Mouse (Mus musculus) E14TG2a.4 (cell line): ENCODE results near the gene Aicda.

Source experiments
- H3K27me3 ChIP-seq: 2 replicates; pipeline ENCODE4 v1.6.1; 2014; ENCODE audit warnings: low read length, control low read depth; ENCODE audit not compliant: insufficient read depth
- H3K36me3 ChIP-seq: 2 replicates; pipeline ENCODE4 v1.6.1; 2014; ENCODE audit warnings: low read length, control low read depth; ENCODE audit not compliant: insufficient read depth
- H3K4me1 ChIP-seq: replicated peaks from 2 replicates; pipeline ENCODE4 v1.6.1; 2014; ENCODE audit warnings: low read depth, low read length, control low read depth
- H3K4me3 ChIP-seq: replicated peaks from 2 replicates; pipeline ENCODE4 v1.5.1; 2014; ENCODE audit warnings: mild to moderate bottlenecking, low read length
- H3K9me3 ChIP-seq: 2 replicates; pipeline ENCODE4 v1.6.1; 2014; ENCODE audit warnings: low read length, control low read depth
- CTCF ChIP-seq: conservative IDR thresholded peaks from 2 replicates; pipeline ENCODE4 v1.5.1; 2014; ENCODE audit warnings: low read length
- NANOG ChIP-seq: IDR thresholded peaks from 2 replicates; pipeline ENCODE4 v1.6.1; 2014; ENCODE audit warnings: borderline replicate concordance, low read length, mixed read lengths
- POU5F1 ChIP-seq: IDR thresholded peaks from 2 replicates; pipeline ENCODE4 v1.6.1; 2014; ENCODE audit warnings: low read length, borderline replicate concordance

Gene Aicda

GRCm38 (mm10) chr6:122543574-122543973, 10.0 kb upstream of the Aicda start:
- Histone ChIP-seq H3K36me3 (no peaks in the 10 kb centered on the region), H3K27me3 (no peaks in the 10 kb centered on the region), H3K4me1 (peaks cover 4% of the 10 kb centered on the region; the same call in 1 of the 2 replicates), H3K9me3 (peaks cover under 1% of the 10 kb centered on the region), H3K4me3 (no peak overlapping the region)
- TF ChIP-seq POU5F1, result no peak
- TF ChIP-seq NANOG, result no peak
- TF ChIP-seq CTCF, result no peak

GRCm38 (mm10) chr6:122544672-122545071, 8.9 kb upstream of the Aicda start:
- peaks cover 4% of the 10 kb centered on the region; the same call in 1 of the 2 replicates for H3K4me1 ChIP-seq
- no peaks in the 10 kb centered on the region for H3K9me3 ChIP-seq
- H3K36me3 ChIP-seq, result no peaks in the 10 kb centered on the region
- no peak for TF ChIP-seq NANOG
- TF ChIP-seq CTCF, result no peak
- no peak for TF ChIP-seq POU5F1
- no peak overlapping the region for H3K4me3 ChIP-seq
- H3K27me3 ChIP-seq, result no peaks in the 10 kb centered on the region

GRCm38 (mm10) chr6:122545289-122545882, 8.2 kb upstream of the Aicda start:
- Histone ChIP-seq H3K4me1 (peaks cover 4% of the 10 kb centered on the region; the same call in 1 of the 2 replicates), H3K36me3 (no peaks in the 10 kb centered on the region), H3K27me3 (no peaks in the 10 kb centered on the region), H3K4me3 (no peak overlapping the region), H3K9me3 (no peaks in the 10 kb centered on the region)
- TF ChIP-seq NANOG (no peak), POU5F1 (no peak), CTCF (no peak)

GRCm38 (mm10) chr6:122545948-122546347, 7.7 kb upstream of the Aicda start:
- H3K9me3 ChIP-seq, result no peaks in the 10 kb centered on the region
- H3K4me1 ChIP-seq, result peaks cover 4% of the 10 kb centered on the region; the same call in 1 of the 2 replicates
- TF ChIP-seq CTCF (no peak), NANOG (no peak), POU5F1 (no peak)
- H3K4me3 ChIP-seq, result no peak overlapping the region
- H3K36me3 ChIP-seq, result no peaks in the 10 kb centered on the region
- no peaks in the 10 kb centered on the region for H3K27me3 ChIP-seq

- Histone ChIP-seq H3K4me3 (no peak overlapping the region), H3K4me1 (peaks cover 4% of the 10 kb centered on the region; the same call in 1 of the 2 replicates), H3K27me3 (peaks cover 17% of the 10 kb centered on the region), H3K9me3 (no peaks in the 10 kb centered on the region), H3K36me3 (no peaks in the 10 kb centered on the region)
- TF ChIP-seq POU5F1 (no peak), NANOG (no peak), CTCF (no peak)
These were observed 501 bp downstream of the Aicda start for GRCm38 (mm10) chr6:122554102-122554501.

- Histone ChIP-seq H3K27me3 (peaks cover 17% of the 10 kb centered on the region), H3K36me3 (no peaks in the 10 kb centered on the region), H3K4me1 (peaks cover 4% of the 10 kb centered on the region; the same call in 1 of the 2 replicates), H3K4me3 (no peak overlapping the region), H3K9me3 (no peaks in the 10 kb centered on the region)
- TF ChIP-seq NANOG, result no peak
- no peak for TF ChIP-seq POU5F1
- no peak for TF ChIP-seq CTCF
These were observed 1.7 kb downstream of the Aicda start for GRCm38 (mm10) chr6:122555266-122555665.

- Histone ChIP-seq H3K9me3 (no peaks in the 10 kb centered on the region), H3K4me3 (no peak overlapping the region), H3K4me1 (peaks cover 13% of the 10 kb centered on the region), H3K36me3 (no peaks in the 10 kb centered on the region), H3K27me3 (peaks cover 27% of the 10 kb centered on the region)
- TF ChIP-seq NANOG, result no peak
- peak; percentile 58 for TF ChIP-seq CTCF
These were observed 3.5 kb downstream of the Aicda start for GRCm38 (mm10) chr6:122556959-122557561.

- H3K36me3 ChIP-seq, result no peaks in the 10 kb centered on the region
- H3K9me3 ChIP-seq, result no peaks in the 10 kb centered on the region
- no peak for TF ChIP-seq POU5F1
- peak; percentile 84 for TF ChIP-seq CTCF
- no peak for TF ChIP-seq NANOG
- H3K4me3 ChIP-seq, result no peak overlapping the region
- H3K27me3 ChIP-seq, result peaks cover 31% of the 10 kb centered on the region
- H3K4me1 ChIP-seq, result peaks cover 9% of the 10 kb centered on the region
These were observed 6.8 kb downstream of the Aicda start for GRCm38 (mm10) chr6:122560427-122560826.

GRCm38 (mm10) chr6:122561005-122561404, 7.4 kb downstream of the Aicda start:
- TF ChIP-seq POU5F1, result no peak
- TF ChIP-seq NANOG, result no peak
- no peak for TF ChIP-seq CTCF
- Histone ChIP-seq H3K27me3 (peaks cover 26% of the 10 kb centered on the region), H3K4me1 (peaks cover 9% of the 10 kb centered on the region), H3K9me3 (no peaks in the 10 kb centered on the region), H3K4me3 (peak overlapping the region; percentile 35), H3K36me3 (no peaks in the 10 kb centered on the region)
